Mouse (Mus musculus) erythroblast, embryonic 14.5 days (primary cell): ENCODE results near the gene Spag7.

Experiments
- GATA1 ChIP-seq: IDR thresholded peaks from 2 replicates; pipeline ENCODE4 v1.6.1; 2012; ENCODE audit warnings: low read length, inconsistent platforms, mixed read lengths
- TAL1 ChIP-seq: IDR thresholded peaks from 3 replicates; pipeline ENCODE4 v1.6.1; 2012; ENCODE audit warnings: low read length, inconsistent platforms, mixed read lengths

- no peak for TF ChIP-seq GATA1
- no peak for TF ChIP-seq TAL1
Measured at GRCm38 (mm10) chr11:70700613-70701012, 31.4 kb upstream of the Spag7 start.
